Mouse (Mus musculus): ENCODE data around the gene Ppp1r9a. TPM values are rescaled to one million over a fixed set of nuclear protein-coding genes. Genes with fewer than 3 reads are reported as not detected.

Ppp1r9a gene
- polyA plus RNA-seq, 1 experiment from 2014 or later, result 21.3 TPM

- 89% methylated on average over 15 of the region's 15 CpGs for WGBS
Measured at GRCm38 (mm10) chr6:5119181-5119910, 216.6 kb downstream of the Ppp1r9a start.

DNA sequence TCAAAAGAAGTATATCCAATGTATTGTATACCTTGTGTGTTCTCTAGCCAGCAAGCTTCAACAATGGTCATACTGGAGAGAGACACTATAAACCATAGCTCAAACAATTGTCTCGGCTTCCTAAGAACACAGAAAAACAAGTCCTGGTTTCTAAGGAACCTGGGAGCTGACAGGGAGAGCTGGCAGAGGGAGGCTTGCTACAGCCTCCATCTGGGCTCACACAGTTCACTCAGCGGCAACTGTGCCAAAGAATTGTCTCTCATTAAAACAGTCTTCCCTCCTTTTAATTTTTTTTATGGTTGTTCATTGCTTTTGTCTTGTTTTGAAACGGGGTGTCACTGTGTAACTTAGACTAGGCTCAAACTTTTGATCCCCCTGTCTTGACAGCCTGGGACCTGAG is 217.5 kb downstream of the Ppp1r9a start:
- Histone ChIP-seq H3K9me3 (replicated peaks; ENCODE audit: control insufficient read depth, low read length) (no peaks in the 10 kb centered on the region), H3K9ac (ENCODE audit: low read length) (no peak overlapping the region), H3K27me3 (replicated peaks; ENCODE audit: control insufficient read depth, insufficient read depth, low read length) (no peaks in the 10 kb centered on the region), H3K4me1 (ENCODE audit: control insufficient read depth, insufficient read depth, low read length) (peaks cover 4% of the 10 kb centered on the region; the same call in 1 of the 2 replicates), H3K4me3 (ENCODE audit: low read depth, low read length) (no peak overlapping the region), H3K36me3 (ENCODE audit: control insufficient read depth, insufficient read depth, low read length) (peaks cover 18% of the 10 kb centered on the region), H3K4me2 (ENCODE audit: low read length) (no peak overlapping the region), H3K27ac (ENCODE audit: low read depth, low read length) (peak overlapping the region; percentile 54; the same call in 1 of the 2 replicates)
- DNase-seq (ENCODE audit: low spot score), result peak; percentile 78
- peak; percentile 67; the same call in 1 of the 2 replicates for ATAC-seq
- 20% methylated on average over 3 of the region's 3 CpGs for WGBS

More at GRCm38 (mm10) chr6:5119181-5119910, 216.6 kb downstream of the Ppp1r9a start:
- Histone ChIP-seq H3K27me3 (replicated peaks; ENCODE audit: control insufficient read depth, insufficient read depth, low read length) (no peaks in the 10 kb centered on the region), H3K27ac (ENCODE audit: low read depth, low read length) (no peak overlapping the region), H3K4me1 (ENCODE audit: control insufficient read depth, insufficient read depth, low read length) (peaks cover 4% of the 10 kb centered on the region; the same call in 1 of the 2 replicates), H3K9me3 (replicated peaks; ENCODE audit: control insufficient read depth, low read length) (no peaks in the 10 kb centered on the region), H3K4me2 (ENCODE audit: low read length) (no peak overlapping the region), H3K4me3 (ENCODE audit: low read depth, low read length) (no peak overlapping the region), H3K36me3 (ENCODE audit: control insufficient read depth, insufficient read depth, low read length) (peaks cover 19% of the 10 kb centered on the region), H3K9ac (ENCODE audit: low read length) (no peak overlapping the region)
- no peak for DNase-seq (ENCODE audit: low spot score)
- ATAC-seq, result no peak

DNA sequence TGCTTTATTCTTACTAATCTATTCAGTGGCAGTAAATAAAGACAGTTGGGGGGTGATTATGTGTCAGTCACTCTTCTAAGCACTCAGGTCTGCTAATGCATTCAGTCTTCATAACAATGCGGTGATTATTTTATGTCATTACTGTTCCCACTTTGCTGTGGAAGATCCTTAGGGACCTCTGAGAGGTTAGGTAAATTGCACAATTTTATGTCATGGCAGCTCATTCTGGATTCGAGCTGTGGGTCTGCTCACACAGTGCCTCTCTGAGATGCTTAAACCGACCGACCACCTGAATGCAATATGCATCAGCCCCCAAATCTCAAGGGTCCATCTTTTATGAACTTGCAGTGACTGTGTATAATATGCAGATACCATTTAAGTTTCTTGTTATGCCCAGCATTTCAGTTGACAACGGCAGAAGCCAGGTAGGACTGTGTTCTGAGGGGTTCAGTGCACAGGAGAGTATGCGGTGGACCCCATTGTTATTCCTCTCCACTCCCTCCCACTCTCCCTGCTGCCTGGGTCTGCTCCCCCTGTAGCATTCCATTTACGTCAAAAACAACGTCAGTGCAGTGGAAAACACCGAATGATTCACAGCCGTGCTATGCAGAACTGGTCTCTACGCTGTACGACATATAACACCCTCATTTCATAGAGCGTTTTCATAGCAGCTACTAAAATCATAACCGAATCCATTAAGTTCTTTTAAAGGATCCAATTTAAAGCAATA is 226.8 kb downstream of the Ppp1r9a start:
- no peak for DNase-seq (ENCODE audit: low spot score)
- no peak overlapping the region for H3K4me2 ChIP-seq (ENCODE audit: low read length)
- ATAC-seq, result peak; percentile 48; the same call in 1 of the 2 replicates
- no peak overlapping the region for H3K9ac ChIP-seq (ENCODE audit: low read length)
- H3K9me3 ChIP-seq (replicated peaks; ENCODE audit: control insufficient read depth, low read length), result no peaks in the 10 kb centered on the region
- no peaks in the 10 kb centered on the region for H3K27me3 ChIP-seq (replicated peaks; ENCODE audit: control insufficient read depth, insufficient read depth, low read length)
- no peak overlapping the region for H3K4me3 ChIP-seq (ENCODE audit: low read depth, low read length)
- peaks cover 3% of the 10 kb centered on the region for H3K36me3 ChIP-seq (ENCODE audit: control insufficient read depth, insufficient read depth, low read length)
- WGBS, result 76% methylated on average over 14 of the region's 14 CpGs
- H3K4me1 ChIP-seq (ENCODE audit: control insufficient read depth, insufficient read depth, low read length), result no peaks in the 10 kb centered on the region
- no peak overlapping the region for H3K27ac ChIP-seq (ENCODE audit: low read depth, low read length)

DNA sequence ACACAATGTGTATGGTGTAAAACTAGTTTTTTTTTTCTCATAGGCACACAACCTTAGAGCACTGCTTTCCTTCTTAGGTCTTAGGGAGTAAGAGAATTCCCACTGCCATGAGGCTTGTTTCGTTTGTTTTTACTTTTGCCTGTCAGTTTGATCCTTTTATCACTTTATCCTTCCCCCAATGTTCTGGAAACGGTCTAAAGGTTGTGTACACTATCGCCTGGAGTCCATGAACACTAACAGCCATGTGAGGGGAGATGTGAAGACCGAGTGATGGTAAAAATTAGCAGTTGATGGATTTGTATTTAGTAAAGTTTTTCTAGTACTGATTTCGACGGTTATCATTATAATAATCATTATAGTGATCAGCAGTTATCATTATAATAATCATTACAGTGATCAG is 232.3 kb downstream of the Ppp1r9a start:
- no peak overlapping the region for H3K4me3 ChIP-seq (ENCODE audit: low read depth, low read length)
- no peak overlapping the region for H3K9ac ChIP-seq (ENCODE audit: low read length)
- no peak overlapping the region for H3K27ac ChIP-seq (ENCODE audit: low read depth, low read length)
- peaks cover 17% of the 10 kb centered on the region for H3K36me3 ChIP-seq (ENCODE audit: control insufficient read depth, insufficient read depth, low read length)
- DNase-seq (ENCODE audit: low spot score), result no peak
- no peak overlapping the region for H3K4me2 ChIP-seq (ENCODE audit: low read length)
- no peaks in the 10 kb centered on the region for H3K9me3 ChIP-seq (replicated peaks; ENCODE audit: control insufficient read depth, low read length)
- H3K4me1 ChIP-seq (ENCODE audit: control insufficient read depth, insufficient read depth, low read length), result no peaks in the 10 kb centered on the region
- WGBS, result 91% methylated on average over 6 of the region's 6 CpGs
- no peaks in the 10 kb centered on the region for H3K27me3 ChIP-seq (replicated peaks; ENCODE audit: control insufficient read depth, insufficient read depth, low read length)
- ATAC-seq, result no peak

- Histone ChIP-seq H3K4me2 (ENCODE audit: low read length) (no peak overlapping the region), H3K9ac (ENCODE audit: low read length) (no peak overlapping the region), H3K9me3 (replicated peaks; ENCODE audit: control insufficient read depth, low read length) (no peaks in the 10 kb centered on the region), H3K27ac (ENCODE audit: low read depth, low read length) (no peak overlapping the region), H3K4me3 (ENCODE audit: low read depth, low read length) (no peak overlapping the region), H3K36me3 (ENCODE audit: control insufficient read depth, insufficient read depth, low read length) (peaks cover 17% of the 10 kb centered on the region), H3K4me1 (ENCODE audit: control insufficient read depth, insufficient read depth, low read length) (no peaks in the 10 kb centered on the region), H3K27me3 (replicated peaks; ENCODE audit: control insufficient read depth, insufficient read depth, low read length) (no peaks in the 10 kb centered on the region)
- ATAC-seq (no peak), DNase-seq (ENCODE audit: low spot score) (no peak)
- WGBS, result 82% methylated on average over 6 of the region's 6 CpGs
Measured at GRCm38 (mm10) chr6:5136046-5136445, 233.3 kb downstream of the Ppp1r9a start.

- Histone ChIP-seq H3K4me1 (ENCODE audit: control insufficient read depth, insufficient read depth, low read length) (no peaks in the 10 kb centered on the region), H3K27me3 (replicated peaks; ENCODE audit: control insufficient read depth, insufficient read depth, low read length) (no peaks in the 10 kb centered on the region), H3K9ac (ENCODE audit: low read length) (no peak overlapping the region), H3K9me3 (replicated peaks; ENCODE audit: control insufficient read depth, low read length) (no peaks in the 10 kb centered on the region), H3K27ac (ENCODE audit: low read depth, low read length) (no peak overlapping the region), H3K4me2 (ENCODE audit: low read length) (no peak overlapping the region), H3K4me3 (ENCODE audit: low read depth, low read length) (no peak overlapping the region), H3K36me3 (ENCODE audit: control insufficient read depth, insufficient read depth, low read length) (peaks cover 19% of the 10 kb centered on the region)
- no peak for ATAC-seq
- WGBS, result 85% methylated on average over 12 of the region's 12 CpGs
- DNase-seq (ENCODE audit: low spot score), result no peak
Measured at GRCm38 (mm10) chr6:5138875-5139631, 236.3 kb downstream of the Ppp1r9a start.

DNA sequence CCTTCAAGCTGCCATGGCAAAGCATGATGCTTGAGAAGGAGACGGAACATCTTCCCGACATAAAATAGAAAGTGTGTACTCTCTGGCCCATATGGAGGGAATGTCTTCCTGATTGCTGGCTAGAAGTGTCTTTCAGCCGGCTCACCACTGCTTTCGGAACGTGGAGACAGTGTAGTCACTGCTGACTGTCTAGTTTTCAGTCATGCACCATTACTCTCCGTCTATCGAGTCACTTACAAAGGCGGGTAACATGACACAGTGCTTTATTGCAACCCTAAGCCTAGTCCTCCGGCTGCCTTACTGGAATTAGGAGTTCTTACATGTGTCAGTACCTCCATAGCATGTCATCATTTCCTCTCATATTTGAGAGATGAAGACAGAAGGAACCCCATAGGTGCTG is 236.9 kb downstream of the Ppp1r9a start:
- Histone ChIP-seq H3K9ac (ENCODE audit: low read length) (no peak overlapping the region), H3K27me3 (replicated peaks; ENCODE audit: control insufficient read depth, insufficient read depth, low read length) (no peaks in the 10 kb centered on the region), H3K9me3 (replicated peaks; ENCODE audit: control insufficient read depth, low read length) (no peaks in the 10 kb centered on the region), H3K4me2 (ENCODE audit: low read length) (no peak overlapping the region), H3K4me1 (ENCODE audit: control insufficient read depth, insufficient read depth, low read length) (no peaks in the 10 kb centered on the region), H3K36me3 (ENCODE audit: control insufficient read depth, insufficient read depth, low read length) (peaks cover 15% of the 10 kb centered on the region), H3K27ac (ENCODE audit: low read depth, low read length) (no peak overlapping the region), H3K4me3 (ENCODE audit: low read depth, low read length) (no peak overlapping the region)
- WGBS, result 85% methylated on average over 9 of the region's 9 CpGs
- DNase-seq (ENCODE audit: low spot score) (no peak), ATAC-seq (no peak)

DNA sequence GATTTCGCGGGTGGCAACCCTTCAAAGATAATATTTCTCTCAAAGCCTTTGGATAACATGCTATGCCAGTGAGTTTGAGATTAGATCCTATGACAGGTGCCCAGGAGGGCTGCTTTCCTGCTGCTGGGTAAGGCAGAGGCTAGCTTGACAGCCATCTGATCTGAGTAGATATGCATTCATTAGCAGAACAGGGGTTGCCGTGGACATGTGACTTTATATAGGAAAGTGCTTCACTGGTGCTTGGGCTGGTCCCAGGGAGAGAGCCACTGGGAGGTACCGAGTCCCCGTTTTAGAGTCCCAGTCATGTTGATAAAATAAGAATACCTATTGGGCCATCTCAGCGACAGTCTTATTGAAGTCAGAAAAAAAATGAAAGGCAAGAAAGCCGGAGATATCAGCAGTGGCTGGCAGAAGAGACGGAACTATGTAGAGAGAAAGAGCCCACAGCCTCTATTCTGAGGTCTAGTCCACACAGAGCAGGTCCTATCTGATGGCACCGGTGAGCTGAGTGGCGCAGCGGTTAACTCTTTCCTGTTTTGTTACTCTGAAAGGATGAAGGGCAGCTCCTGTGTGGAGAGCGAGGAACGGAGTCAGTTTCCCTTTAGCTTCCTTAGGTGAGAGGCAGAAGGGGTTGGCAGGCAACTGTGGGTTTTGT is 244.9 kb downstream of the Ppp1r9a start:
- no peak overlapping the region for H3K27ac ChIP-seq (ENCODE audit: low read depth, low read length)
- H3K27me3 ChIP-seq (replicated peaks; ENCODE audit: control insufficient read depth, insufficient read depth, low read length), result no peaks in the 10 kb centered on the region
- H3K36me3 ChIP-seq (ENCODE audit: control insufficient read depth, insufficient read depth, low read length), result 0 out of 2 replicates have a peak, but pooled peaks cover under 1% of the 10 kb centered on the region
- peaks cover 7% of the 10 kb centered on the region for H3K4me1 ChIP-seq (ENCODE audit: control insufficient read depth, insufficient read depth, low read length)
- H3K9me3 ChIP-seq (replicated peaks; ENCODE audit: control insufficient read depth, low read length), result no peaks in the 10 kb centered on the region
- no peak overlapping the region for H3K4me3 ChIP-seq (ENCODE audit: low read depth, low read length)
- H3K4me2 ChIP-seq (ENCODE audit: low read length), result no peak overlapping the region
- H3K9ac ChIP-seq (ENCODE audit: low read length), result no peak overlapping the region
- no peak for DNase-seq (ENCODE audit: low spot score)
- no peak for ATAC-seq
- WGBS, result 87% methylated on average over 13 of the region's 13 CpGs

Data from forebrain, embryonic 14.5 days (tissue).